Mouse (Mus musculus) heart, embryonic 15.5 days (tissue): Measurements from ENCODE around the gene Msrb1. TPM values are rescaled to one million over a fixed set of nuclear protein-coding genes. Genes with fewer than 3 reads are reported as not detected.

Source experiments
- ATAC-seq: fragments of 200-750 bp; cut with Nextera tagmentation; replicated peaks from 2 replicates; pipeline ENCODE4 v1.8.0; 2017; ENCODE audit warnings: low read depth, moderate TSS enrichment; ENCODE audit not compliant: insufficient number of reproducible peaks, insufficient read depth, low FRiP score
- H3K27ac ChIP-seq: fragments of 300-500 bp; sonication (generic); 2 replicates; pipeline ENCODE4 v1.5.1; 2015; ENCODE audit warnings: mild to moderate bottlenecking, inconsistent platforms
- H3K27me3 ChIP-seq: fragments of 300-500 bp; sonication (generic); 2 replicates; pipeline ENCODE4 v1.6.1; 2015; ENCODE audit warnings: inconsistent platforms
- H3K36me3 ChIP-seq: fragments of 300-500 bp; sonication (generic); 2 replicates; pipeline ENCODE4 v1.6.1; 2015; ENCODE audit warnings: mild to moderate bottlenecking, inconsistent platforms
- H3K4me1 ChIP-seq: fragments of 300-500 bp; sonication (generic); replicated peaks from 2 replicates; pipeline ENCODE4 v1.6.1; 2015; ENCODE audit warnings: inconsistent platforms
- H3K4me2 ChIP-seq: fragments of 300-500 bp; sonication (generic); 2 replicates; pipeline ENCODE4 v1.6.1; 2015; ENCODE audit warnings: inconsistent platforms, mild to moderate bottlenecking, moderate library complexity
- H3K4me3 ChIP-seq: fragments of 300-500 bp; sonication (generic); 2 replicates; pipeline ENCODE4 v1.5.1; 2015; ENCODE audit warnings: mild to moderate bottlenecking, inconsistent platforms
- H3K9ac ChIP-seq: fragments of 300-500 bp; sonication (generic); 2 replicates; pipeline ENCODE4 v1.6.1; 2015; ENCODE audit warnings: mild to moderate bottlenecking, inconsistent platforms
- H3K9me3 ChIP-seq: fragments of 300-500 bp; sonication (generic); replicated peaks from 2 replicates; pipeline ENCODE4 v1.6.1; 2016; ENCODE audit warnings: inconsistent platforms
- WGBS: fragments of 180-500 bp; shearing (Covaris S2); methylation state at CpG from one replicate; pipeline ENCODE4 v1.1.7; 2015; ENCODE audit warnings: mixed read lengths; 5-methylcytosine and 5-hydroxymethylcytosine counted together
- polyA plus RNA-seq: library from polyadenylated mRNA; unstranded; fragments of >200 nt; fragmentation: Nextera tagmentation; extraction: Ambion mirVana; gene quantifications from 2 replicates; pipeline ENCODE4 v1.2.1, GENCODE M21; 2015

The Msrb1 gene
- polyA plus RNA-seq, 1 experiment from 2014 or later = 21.4 TPM

DNA sequence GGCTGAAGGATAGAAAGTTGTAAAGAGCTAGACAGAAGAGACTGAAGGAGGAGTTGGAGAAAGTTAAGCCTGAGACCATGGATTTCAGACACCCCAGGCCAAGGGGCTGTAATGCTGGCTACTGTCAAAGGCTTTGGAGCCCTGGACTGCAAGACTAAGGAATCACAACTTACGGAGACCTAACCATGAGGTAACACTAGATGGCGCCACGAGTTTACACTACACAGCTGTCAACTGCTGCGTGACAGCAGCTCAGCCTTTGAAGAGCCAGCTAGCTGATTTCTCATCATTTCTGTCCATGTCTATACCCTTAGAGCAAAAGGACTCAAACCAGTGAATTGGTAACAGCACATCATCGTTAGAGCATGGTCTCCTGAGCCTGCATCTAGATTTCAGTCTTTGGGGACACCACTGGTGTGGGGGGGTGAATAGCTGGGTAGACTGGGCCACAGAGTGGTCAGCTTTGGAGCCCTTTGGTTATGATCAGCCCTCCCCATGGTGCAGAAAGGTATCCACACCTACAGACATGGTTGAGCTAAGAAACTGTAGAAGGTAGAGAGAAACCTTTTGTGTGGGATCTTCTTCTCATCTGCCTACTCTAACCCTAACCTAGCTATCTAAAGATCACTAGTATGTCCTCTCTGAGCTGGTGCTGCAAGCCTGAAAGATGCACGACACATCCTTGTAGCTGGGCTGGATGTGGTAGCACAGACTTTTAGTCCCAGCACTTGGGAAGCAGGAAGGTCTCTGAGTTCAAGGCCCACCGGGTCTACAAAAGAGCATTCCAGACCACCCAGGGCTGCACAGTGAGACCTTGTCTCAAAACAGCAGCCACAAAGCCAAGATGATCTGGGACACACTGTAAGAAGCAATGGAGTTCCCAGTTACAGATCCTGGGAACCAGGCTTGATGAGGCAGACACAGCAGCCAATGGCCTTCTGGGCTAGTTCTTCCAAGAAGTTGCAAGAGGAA lies 9.4 kb downstream of the Msrb1 start:
- Histone ChIP-seq H3K9me3 (no peaks in the 10 kb centered on the region), H3K9ac (no peak overlapping the region), H3K4me3 (no peak overlapping the region), H3K27ac (no peak overlapping the region), H3K4me2 (no peak overlapping the region), H3K4me1 (no peaks in the 10 kb centered on the region), H3K36me3 (0 out of 2 replicates have a peak, but pooled peaks cover 5% of the 10 kb centered on the region), H3K27me3 (peaks cover 20% of the 10 kb centered on the region)
- 20% methylated on average over 7 of the region's 7 CpGs for WGBS
- peak; percentile 74; the same call in 1 of the 2 replicates for ATAC-seq

DNA sequence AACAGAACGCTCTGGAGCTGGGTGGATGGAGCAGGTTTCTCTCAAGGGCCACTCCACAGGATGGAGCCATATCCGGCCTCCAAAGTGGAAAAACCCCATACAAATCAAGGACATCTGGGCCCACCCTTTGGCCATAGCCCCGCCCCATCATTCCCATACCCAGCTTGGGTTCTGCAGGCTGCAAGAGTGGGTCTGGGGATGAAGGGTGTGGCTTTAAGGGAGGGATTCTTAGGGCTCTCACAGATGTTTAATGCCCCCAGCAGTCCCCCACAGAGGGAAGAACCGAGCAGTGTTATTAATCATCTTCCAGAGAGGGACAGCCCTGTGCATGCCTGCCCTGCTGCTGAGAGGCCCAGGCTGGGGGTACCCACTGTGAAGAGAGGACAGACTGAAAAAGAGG lies 10.5 kb downstream of the Msrb1 start:
- Histone ChIP-seq H3K9me3 (no peaks in the 10 kb centered on the region), H3K27ac (no peak overlapping the region), H3K4me2 (no peak overlapping the region), H3K4me1 (no peaks in the 10 kb centered on the region), H3K36me3 (no peaks in the 10 kb centered on the region), H3K4me3 (no peak overlapping the region), H3K27me3 (peaks cover 31% of the 10 kb centered on the region), H3K9ac (no peak overlapping the region)
- WGBS = 32% methylated on average over 4 of the region's 4 CpGs
- ATAC-seq = no peak

DNA sequence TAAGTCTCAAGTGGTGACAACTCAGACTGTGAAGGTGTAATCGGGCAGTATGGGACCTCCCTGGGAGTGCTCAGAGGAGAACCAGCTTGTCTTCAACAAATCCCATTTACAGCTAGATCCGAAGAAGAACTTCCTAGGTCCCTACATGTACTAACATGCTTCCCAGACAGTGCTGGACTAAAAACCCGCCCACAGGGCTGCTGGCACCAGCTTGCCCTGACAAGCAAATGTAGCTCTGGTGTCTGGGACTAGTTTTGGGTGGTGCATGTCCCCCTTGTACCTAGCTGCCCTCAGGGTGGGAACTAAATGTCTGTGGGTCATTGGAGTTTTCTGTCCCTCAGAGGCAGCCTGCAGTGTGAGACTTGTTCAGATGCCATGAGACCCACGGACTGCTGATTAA lies 15.1 kb downstream of the Msrb1 start:
- H3K4me3 ChIP-seq = no peak overlapping the region
- no peak overlapping the region for H3K27ac ChIP-seq
- H3K4me2 ChIP-seq = no peak overlapping the region
- peaks cover 62% of the 10 kb centered on the region for H3K27me3 ChIP-seq
- H3K9me3 ChIP-seq = no peaks in the 10 kb centered on the region
- peaks cover 20% of the 10 kb centered on the region for H3K4me1 ChIP-seq
- H3K36me3 ChIP-seq = no peaks in the 10 kb centered on the region
- ATAC-seq = no peak
- no peak overlapping the region for H3K9ac ChIP-seq
- WGBS = 16% methylated on average over 4 of the region's 4 CpGs

DNA sequence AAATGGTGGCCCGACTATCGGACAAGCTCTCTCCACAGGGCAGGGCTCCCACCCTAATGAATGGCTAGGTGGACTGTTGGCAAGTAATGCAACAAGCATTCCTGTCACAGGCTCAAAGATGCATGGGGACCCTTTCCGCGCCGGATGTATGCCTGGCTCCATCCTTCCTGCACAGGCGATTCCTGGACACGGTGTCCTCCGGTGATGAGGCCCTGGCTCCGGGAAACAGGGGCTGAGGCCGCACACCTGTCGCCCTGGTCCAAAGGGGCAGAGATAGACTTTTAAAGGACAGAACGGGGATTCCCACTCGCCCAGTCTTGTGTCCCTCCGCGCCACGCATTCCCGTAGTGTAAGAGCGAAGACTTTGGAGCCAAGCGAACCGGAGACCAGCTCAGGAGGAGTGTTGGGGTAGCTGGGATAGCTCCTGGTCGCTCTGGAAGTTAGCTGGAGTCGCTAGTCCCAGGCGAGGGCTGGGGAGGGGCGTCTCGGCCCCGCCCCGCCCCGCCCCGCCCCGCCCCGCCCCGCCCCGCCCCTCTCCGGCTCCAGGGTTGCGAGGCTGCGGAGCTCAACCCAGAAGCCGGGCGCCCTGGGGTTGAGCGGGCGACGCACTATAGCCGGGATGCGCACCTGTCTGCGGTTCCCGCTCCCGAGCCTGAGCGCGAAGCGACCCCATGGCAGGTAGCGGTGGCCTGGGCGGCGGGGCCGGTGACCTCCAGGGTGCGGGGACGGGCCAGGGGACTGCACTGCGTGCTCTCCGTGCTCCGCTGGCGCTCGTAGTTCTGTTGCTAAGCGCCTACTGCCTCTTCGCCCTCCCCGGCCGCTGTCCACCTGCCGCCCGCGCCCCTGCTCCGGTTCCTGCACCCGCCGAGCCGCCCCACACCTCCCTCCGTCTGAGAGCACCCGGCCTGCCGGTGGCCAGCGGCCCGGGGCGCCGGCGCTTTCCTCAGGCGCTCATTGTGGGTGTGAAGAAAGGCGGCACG lies 16.3 kb downstream of the Msrb1 start, which contains the start of gene Hs3st6:
Gene Hs3st6, plus strand, starts transcription at position 574 of the 980 bp plus-strand sequence.
- 2% methylated on average over 45 of the region's 82 CpGs for WGBS
- H3K36me3 ChIP-seq = no peaks in the 10 kb centered on the region
- peak; percentile 83 for ATAC-seq
- H3K9ac ChIP-seq = peak within 1 kb of the TSS; percentile 47
- H3K4me2 ChIP-seq = peak within 1 kb of the TSS; percentile 98
- H3K27me3 ChIP-seq = peaks cover 61% of the 10 kb centered on the region
- H3K4me3 ChIP-seq = peak within 1 kb of the TSS; percentile 61
- peaks cover 20% of the 10 kb centered on the region for H3K4me1 ChIP-seq
- no peak within 1 kb of the TSS for H3K27ac ChIP-seq
- H3K9me3 ChIP-seq = no peaks in the 10 kb centered on the region

DNA sequence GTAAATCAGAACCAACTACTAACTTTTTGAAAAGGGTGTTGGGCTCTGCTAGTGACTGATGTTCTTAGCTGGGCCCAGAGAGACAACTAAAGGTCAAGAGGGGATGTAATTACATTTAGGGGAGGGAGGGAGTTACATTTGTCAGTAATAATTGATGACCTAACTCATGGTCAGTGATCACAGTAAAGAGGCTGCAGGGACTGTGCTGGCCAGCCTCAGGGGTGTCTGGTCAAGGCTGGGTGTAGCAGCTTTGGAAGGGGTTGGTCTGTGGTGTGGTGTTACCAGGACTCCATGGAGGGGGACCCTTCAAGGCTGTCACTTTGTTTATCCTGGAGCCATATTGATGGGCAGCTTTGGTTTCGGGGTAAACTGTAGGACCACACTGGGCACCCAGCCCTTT lies 21.0 kb downstream of the Msrb1 start:
- Histone ChIP-seq H3K4me2 (no peak overlapping the region), H3K36me3 (no peaks in the 10 kb centered on the region), H3K9me3 (no peaks in the 10 kb centered on the region), H3K4me3 (no peak overlapping the region), H3K27me3 (peaks cover 37% of the 10 kb centered on the region), H3K9ac (no peak overlapping the region), H3K27ac (no peak overlapping the region), H3K4me1 (peaks cover 20% of the 10 kb centered on the region)
- no peak for ATAC-seq
- 91% methylated on average over 1 of the region's 1 CpGs for WGBS

DNA sequence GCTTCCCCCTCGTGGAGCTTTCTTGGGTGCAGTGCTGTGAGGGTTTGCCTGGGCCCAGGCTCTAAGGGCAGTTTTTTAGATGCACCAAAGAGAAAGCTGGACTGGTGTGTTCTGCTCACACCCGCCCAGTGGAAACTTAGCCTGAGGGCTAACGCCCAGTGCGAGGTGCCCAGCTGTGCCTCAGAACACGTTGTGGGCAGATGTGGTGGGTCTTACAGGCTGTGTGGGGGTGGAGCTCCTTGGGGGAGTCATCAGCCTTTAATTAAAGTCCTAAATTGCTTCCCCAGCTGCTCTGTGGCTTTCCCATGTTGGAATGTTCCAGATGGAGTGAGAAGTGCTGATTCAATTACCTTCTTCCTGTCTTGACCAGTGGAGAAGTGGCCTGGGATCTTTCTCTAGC lies 24.7 kb downstream of the Msrb1 start:
- H3K4me1 ChIP-seq = 0 out of 2 replicates have a peak, but pooled peaks cover 9% of the 10 kb centered on the region
- ATAC-seq = no peak
- H3K4me3 ChIP-seq = no peak overlapping the region
- H3K27ac ChIP-seq = no peak overlapping the region
- no peaks in the 10 kb centered on the region for H3K9me3 ChIP-seq
- H3K36me3 ChIP-seq = no peaks in the 10 kb centered on the region
- peaks cover 4% of the 10 kb centered on the region; the same call in 1 of the 2 replicates for H3K27me3 ChIP-seq
- no peak overlapping the region for H3K4me2 ChIP-seq
- no peak overlapping the region for H3K9ac ChIP-seq
- 62% methylated on average over 5 of the region's 5 CpGs for WGBS

DNA sequence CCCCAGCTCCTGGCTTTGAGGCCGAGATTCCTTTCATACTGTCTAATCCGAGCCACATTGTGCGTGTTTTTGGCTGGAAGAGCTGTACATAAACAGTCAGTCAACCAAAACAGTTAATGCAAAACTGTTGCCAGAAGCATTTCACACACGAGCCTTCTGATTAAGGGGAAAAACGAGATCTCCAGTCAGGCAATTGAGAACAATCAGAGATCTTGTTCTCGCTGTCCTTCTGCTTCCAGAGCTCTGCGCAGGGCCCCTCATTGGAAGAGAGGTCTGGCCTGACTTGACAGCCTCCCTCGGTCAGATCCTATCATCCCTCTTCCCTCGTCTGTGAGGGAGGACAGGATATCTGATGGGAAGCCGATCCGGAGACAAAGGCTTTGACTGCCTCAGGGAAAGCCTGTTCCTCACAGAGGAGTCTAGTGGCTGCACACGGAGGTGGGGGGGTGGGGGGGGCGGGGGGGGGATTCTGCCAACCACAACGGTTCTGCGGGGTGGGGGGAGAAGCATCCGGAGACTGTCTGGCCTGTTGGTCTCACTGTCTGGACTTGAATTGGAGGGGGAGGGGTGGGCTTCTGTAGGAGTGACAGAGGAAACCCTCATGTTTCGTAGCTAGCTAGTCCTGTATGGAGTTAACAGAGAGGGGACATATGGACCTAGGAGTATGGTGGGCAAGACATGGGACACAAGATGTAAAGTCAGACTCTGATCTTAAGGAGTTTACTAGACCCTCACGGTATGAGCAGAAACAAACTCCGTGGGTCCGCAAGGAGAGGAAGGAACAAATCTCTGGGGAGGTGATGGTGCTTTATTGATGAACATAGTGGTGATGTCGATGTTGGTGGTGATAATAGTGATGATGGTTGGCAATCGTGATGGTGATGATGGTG lies 28.8 kb downstream of the Msrb1 start:
- Histone ChIP-seq H3K4me3 (no peak overlapping the region), H3K4me1 (0 out of 2 replicates have a peak, but pooled peaks cover 12% of the 10 kb centered on the region), H3K36me3 (no peaks in the 10 kb centered on the region), H3K9ac (no peak overlapping the region), H3K27ac (no peak overlapping the region), H3K27me3 (0 out of 2 replicates have a peak, but pooled peaks cover 4% of the 10 kb centered on the region), H3K4me2 (peak overlapping the region; percentile 2; the same call in 1 of the 2 replicates), H3K9me3 (no peaks in the 10 kb centered on the region)
- WGBS = 38% methylated on average over 21 of the region's 22 CpGs
- ATAC-seq = no peak

DNA sequence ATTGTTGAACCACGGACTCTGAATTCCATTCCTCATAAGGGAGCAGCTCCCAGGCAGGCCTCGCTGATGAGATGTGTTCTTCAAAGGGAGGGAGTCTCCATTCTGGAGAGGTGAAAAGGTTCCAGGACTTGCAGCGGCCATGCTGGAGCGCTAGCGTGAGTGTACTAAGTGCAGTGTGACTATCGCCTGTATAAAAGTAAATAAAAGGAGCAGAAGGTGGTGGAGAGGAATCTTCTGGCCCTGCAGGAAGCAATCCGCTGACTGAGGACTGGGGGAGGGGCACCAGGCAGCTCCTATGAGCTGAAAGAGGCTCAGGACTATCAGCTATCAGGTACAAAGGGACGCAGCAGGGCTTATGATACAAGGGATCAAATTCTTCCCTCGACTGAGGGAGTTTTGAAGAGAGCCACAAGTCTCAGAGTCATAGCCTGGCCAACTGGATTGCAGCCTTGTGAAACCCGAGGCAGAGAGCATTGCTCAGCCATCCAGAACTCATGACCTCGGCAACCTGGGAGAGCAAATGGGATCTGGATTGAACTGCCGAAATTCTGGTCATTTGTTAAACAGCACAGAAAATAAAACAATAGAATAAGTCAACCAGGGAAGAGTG lies 29.9 kb downstream of the Msrb1 start:
- H3K4me2 ChIP-seq = no peak overlapping the region
- no peaks in the 10 kb centered on the region for H3K36me3 ChIP-seq
- H3K9me3 ChIP-seq = no peaks in the 10 kb centered on the region
- H3K27ac ChIP-seq = no peak overlapping the region
- no peak overlapping the region for H3K4me3 ChIP-seq
- no peak overlapping the region for H3K9ac ChIP-seq
- 0 out of 2 replicates have a peak, but pooled peaks cover 12% of the 10 kb centered on the region for H3K4me1 ChIP-seq
- H3K27me3 ChIP-seq = 0 out of 2 replicates have a peak, but pooled peaks cover 4% of the 10 kb centered on the region
- 25% methylated on average over 12 of the region's 12 CpGs for WGBS
- no peak for ATAC-seq

DNA sequence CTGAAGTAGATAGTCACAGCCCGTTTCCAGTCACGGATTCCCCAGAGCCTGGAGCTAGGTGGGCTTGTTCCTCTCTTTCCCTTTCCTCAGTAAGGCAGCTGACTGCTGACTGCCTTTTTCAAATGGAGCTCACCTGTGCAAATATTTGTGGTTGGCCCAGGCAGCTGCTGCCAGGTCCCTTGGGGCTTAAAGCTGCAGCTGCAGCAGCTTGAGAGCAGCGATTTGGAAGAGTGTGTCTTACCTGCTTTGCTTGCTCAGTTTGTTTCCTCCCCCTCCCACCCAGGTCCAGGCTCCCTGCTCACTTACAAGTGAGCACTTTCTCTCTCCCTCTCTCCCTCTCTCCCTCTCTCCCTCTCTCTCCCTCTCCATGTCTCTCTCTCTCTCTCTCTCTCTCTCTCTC lies 32.7 kb downstream of the Msrb1 start:
- Histone ChIP-seq H3K9ac (no peak overlapping the region), H3K27me3 (0 out of 2 replicates have a peak, but pooled peaks cover 4% of the 10 kb centered on the region), H3K27ac (no peak overlapping the region), H3K4me1 (0 out of 2 replicates have a peak, but pooled peaks cover 8% of the 10 kb centered on the region), H3K36me3 (no peaks in the 10 kb centered on the region), H3K4me3 (no peak overlapping the region), H3K4me2 (no peak overlapping the region), H3K9me3 (no peaks in the 10 kb centered on the region)
- ATAC-seq = no peak
- WGBS = 37% methylated on average over 3 of the region's 3 CpGs

DNA sequence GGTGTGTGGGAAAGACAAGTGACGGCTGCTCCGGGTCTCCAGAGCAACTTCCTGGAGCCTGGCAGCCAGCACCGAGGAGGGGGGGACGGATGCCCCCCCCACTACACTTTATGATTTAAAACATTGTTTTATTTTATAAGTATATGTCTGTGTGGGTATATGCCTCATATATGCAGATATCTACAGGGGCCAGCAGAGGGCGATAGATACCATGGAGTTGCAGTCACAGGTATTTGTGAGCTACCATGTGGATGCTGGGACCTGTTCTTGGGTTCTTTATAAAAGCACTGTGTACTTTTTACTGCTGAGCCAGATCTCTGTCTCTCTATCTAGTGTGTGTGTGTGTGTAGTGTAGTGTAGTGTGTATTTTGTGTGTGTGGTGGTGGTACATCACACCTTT lies 36.8 kb downstream of the Msrb1 start:
- 80% methylated on average over 5 of the region's 5 CpGs for WGBS
- H3K4me2 ChIP-seq = no peak overlapping the region

More for the DNA sequence above, 36.8 kb downstream of the Msrb1 start:
- H3K9me3 ChIP-seq = no peaks in the 10 kb centered on the region
- no peak for ATAC-seq
- no peak overlapping the region for H3K9ac ChIP-seq
- no peaks in the 10 kb centered on the region for H3K4me1 ChIP-seq
- no peaks in the 10 kb centered on the region for H3K36me3 ChIP-seq
- 0 out of 2 replicates have a peak, but pooled peaks cover 3% of the 10 kb centered on the region for H3K27me3 ChIP-seq
- no peak overlapping the region for H3K27ac ChIP-seq
- H3K4me3 ChIP-seq = no peak overlapping the region
